Mouse (Mus musculus): ENCODE data around the gene Tmco4.
"Not testable (repeated sequence)": the region's sequence is repeated elsewhere in the genome, so short reads cannot be mapped to it uniquely, and the experiment has no call there.

The Tmco4 gene

DNA sequence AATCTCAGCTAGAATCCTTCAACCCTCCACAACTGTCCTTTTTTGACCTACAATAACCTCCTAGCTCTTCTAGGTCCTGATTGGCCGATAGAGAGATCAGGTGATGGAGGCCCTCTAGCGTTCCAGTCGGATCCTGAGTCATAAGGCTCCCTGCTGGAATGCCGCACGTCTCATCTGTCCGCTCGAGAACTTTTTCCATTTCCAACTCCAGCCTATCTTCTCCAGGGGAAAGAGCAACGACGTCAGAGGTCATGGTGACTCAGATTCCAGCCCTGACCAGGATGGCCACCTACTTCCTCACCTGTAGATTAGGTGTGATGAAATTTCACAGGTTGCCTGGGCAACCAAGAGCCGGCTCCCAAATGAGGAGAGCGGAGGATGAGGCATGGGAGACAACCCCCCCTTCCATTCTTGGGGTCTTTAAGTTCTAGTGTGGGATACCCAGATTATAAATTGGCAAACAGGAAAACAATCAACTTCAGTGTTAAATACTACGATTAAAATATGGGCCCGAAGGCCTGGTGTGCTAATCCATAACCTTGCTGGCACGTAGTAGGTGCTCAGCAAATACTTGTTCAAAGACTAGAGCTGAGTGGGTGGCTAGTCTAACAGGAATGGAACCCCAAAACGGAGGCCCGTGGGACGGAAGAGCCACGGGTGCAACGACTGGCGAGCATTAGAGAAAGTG is 405 bp upstream of the Tmco4 start:
- peak; percentile 85 to 95 for DNase-seq (ENCODE audit: inconsistent age in 2 of 2, low spot score in 1 of 2)

DNA sequence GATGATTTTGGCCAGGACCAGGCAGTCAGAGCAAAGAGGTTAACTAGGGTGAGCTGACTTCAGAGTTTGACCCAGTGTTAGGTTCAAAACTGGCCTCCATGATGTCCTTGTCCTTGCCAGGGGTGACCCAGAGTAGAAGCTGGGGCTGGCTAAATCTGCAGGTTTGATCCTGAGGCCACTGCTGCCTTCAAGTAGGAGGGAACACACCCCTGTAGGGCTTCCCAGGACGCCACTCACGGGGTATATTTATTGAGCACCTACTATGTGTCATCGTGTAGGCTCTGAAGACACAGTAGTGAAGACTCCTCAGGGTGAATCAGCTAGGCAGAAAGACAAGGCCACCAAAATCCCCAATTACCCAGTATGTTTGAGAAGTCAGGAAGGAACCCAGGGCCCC is 1.0 kb downstream of the Tmco4 start:
- DNase-seq (ENCODE audit: inconsistent age in 2 of 2, low spot score in 1 of 2), result no peak

DNA sequence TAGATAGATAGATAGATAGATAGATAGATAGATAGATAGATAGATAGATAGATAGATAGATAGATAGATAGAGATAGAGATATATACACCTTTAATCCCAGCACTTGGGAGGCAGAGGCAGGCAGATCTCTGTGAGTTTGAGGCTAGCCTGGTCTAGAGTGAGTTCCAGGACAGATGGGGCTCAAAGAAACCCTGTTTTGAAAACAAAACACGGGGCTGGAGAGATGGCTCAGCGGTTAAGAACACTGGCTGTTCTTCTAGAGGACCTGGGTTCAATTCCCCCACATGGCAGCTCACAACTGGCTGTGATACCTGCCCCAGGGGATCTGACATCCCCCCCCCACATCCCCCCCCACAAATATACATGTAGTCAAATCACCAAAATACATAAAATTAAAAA is 1.9 kb downstream of the Tmco4 start:
- DNase-seq (ENCODE audit: inconsistent age in 2 of 2, low spot score in 1 of 2), result not testable (repeated sequence)

DNA sequence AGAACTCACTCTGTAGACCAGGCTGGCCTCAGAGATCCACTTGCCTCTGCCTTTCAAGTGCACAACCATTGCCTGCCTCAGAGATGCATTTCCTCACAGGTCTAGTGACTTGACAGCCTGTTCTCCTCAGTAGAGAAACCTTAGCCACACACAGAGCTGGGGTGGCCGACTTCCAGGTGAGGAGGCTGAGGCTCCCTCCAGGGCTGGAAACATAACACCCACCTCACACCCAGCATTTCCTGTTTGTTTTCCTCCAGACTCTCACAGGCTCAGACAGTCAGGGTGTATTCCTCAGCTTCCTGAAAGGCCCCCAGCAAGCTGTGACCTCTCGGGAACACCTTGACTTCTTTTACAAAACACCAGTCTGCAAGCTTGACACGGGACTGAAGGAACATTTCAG is 2.5 kb downstream of the Tmco4 start:
- peak in 1 of 2 experiments; percentile 43 for DNase-seq (ENCODE audit: inconsistent age in 2 of 2, low spot score in 1 of 2)

DNA sequence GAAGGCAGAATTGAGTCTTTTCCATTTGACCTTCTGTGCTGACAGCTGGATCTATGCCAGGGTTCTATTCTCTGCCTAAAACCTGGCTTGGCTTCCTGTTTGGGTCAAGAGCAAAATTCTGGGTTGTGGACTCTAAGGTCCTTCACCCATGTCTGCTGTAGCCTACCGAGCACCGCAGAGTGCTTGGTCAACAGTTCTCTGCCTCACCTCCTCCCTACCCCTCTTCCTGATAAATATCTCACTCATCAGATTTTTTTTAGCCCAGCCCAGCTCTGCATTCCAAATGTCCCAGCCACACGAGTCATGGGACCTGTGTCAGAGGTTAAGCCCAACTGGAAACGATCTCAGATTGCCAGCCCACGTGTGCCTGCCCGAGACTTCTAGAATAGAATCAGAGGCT is 3.4 kb downstream of the Tmco4 start:
- peak; percentile 42 to 77 for DNase-seq (ENCODE audit: inconsistent age in 2 of 2, low spot score in 1 of 2)

DNA sequence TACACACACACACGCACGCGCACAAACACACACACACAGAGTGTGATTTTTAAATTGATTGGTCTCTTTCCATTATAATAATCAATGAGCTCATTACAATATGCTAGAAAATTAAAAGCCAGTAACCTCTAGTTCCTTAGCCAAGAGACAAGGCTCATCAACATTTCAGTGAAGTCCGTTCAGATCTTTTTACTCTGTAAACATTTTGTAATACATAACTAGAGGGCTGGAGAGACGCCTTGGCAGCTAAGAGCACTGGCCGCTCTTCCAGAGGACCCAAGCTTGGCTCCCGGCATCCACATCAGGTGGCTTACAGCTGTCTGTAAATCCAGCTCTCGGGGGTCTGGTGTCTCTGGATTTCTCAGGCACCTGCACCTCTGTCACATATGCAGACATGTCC is 7.3 kb downstream of the Tmco4 start:
- DNase-seq (ENCODE audit: inconsistent age in 2 of 2, low spot score in 1 of 2), result no peak

DNA sequence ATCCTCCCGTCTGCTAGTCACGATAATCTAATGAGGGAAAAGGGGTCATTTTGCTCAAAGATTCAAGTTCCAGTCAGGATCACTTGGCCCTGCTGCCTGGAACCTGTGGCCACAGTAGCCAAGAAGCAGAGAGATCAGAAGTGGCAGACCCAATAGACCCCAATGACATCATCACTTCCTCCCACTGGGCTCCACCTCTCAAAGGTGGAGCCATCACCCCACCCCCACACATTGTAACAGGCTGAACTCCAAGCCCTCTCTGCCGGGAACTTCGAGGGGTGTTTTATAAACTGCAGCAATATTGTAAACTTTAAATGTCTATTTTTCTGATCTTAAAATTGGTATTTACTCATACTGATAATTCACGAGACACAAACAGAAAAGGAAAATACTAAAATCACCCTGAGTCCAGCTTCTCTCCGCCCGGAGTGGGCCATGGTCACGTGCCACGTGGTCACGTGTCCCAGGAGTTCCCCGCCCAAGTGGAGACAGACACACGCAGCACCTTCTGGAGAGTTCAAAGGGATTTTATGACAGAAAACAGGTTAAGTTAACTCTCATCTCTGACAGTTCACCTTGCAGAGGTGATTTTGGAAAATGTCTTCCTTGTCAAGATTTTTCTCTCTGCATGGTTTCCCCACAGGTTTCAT is 8.2 kb downstream of the Tmco4 start:
- DNase-seq (ENCODE audit: inconsistent age in 2 of 2, low spot score in 1 of 2), result no peak

DNA sequence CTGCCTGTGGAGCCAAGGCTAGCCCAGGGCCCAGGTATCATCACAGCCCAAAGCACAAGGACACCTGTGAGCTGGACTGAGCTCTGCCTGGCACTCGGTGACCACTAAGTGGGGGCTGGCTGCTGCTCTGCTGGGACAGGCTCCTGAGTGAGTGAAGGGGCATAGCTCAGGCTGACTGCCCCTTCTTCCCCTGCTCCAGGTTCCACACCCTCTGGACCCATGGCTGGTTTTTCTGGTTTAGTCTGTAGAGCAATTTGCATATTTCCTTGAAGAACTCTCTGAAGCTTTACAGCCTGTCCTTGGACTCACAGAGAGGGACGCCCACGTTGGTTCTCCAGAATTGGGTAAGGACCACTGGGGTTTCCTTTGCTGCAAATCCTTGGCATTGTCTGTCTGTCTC is 10.7 kb downstream of the Tmco4 start:
- no peak for DNase-seq (ENCODE audit: inconsistent age in 2 of 2, low spot score in 1 of 2)

DNA sequence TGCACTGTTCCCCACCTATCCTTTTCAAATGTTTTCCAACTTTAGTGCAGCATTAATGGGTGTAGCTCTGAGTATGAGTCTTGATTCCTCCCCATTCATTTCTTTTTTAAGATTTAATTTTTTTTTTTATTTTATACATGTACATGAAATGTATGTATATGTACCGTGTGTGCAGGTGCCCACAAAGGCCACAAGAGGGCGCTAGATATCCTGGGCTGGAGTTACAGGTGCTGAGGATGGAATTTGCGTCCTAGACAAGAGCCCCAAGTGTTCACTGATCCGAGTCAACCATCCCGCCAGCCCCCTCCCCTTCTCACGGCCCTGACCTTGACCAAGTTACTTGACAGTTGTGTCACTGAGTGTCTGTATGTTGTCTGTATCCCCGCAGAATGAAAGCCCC is 12.1 kb downstream of the Tmco4 start:
- no peak for DNase-seq (ENCODE audit: inconsistent age in 2 of 2, low spot score in 1 of 2)

DNA sequence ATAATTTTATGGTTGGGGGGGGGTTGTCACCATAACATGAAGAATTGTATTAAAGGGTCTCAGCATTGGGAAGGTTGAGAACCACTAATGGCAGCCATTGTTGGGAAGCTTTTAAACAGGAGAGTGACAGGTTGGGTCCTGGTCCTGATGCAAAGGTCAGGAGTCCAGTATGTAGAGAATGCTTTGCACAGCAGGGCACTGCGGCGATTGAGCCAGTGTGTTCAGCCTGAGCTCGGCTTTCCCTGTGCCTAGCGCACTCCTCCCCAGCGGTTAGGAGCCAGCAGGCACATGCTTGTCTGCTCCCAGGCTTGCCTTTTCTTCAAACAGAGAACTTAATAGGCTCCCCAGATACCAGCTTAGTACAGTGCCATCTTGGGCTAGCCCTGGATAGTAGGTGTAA is 13.6 kb downstream of the Tmco4 start:
- DNase-seq (ENCODE audit: inconsistent age in 2 of 2, low spot score in 1 of 2), result no peak

DNA sequence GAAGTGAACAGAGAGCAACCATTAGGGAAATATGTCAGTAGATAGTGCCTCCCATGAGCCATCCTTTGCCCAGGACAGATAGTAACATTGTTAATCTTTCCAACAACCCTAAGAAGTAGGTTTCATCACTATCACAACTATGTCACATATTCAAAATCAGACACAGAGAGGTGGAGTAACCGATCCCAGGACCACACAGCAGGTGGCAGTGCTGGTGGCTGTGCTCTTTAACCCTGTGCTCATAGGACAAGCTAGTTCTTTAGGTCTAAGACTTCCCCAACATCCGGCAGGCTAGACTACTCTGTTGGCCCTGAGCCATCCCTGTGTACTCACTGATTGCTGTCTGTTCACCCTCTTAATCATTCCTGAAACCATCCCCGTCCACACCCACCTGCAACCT is 21.7 kb downstream of the Tmco4 start:
- no peak for DNase-seq (ENCODE audit: inconsistent age in 2 of 2, low spot score in 1 of 2)

DNA sequence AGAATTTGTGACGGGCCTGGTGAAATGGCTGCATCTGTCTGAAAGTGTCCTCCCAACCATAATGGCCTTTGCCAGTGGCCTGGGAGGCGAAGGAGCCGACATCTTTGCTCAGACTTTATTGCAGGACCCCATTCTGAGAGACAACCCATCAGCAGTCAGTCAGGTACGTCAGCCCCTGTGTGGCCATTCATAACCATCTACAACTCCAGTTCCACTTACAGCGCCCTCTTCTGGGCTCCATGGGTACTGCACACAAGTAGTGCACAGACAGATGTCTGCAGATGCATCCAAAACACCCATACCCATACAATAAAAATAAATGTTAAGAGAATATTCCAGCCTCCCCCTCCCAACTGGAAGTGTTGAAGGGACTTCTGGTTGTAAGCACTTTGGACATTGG is 23.7 kb downstream of the Tmco4 start:
- no peak for DNase-seq (ENCODE audit: inconsistent age in 2 of 2, low spot score in 1 of 2)

DNA sequence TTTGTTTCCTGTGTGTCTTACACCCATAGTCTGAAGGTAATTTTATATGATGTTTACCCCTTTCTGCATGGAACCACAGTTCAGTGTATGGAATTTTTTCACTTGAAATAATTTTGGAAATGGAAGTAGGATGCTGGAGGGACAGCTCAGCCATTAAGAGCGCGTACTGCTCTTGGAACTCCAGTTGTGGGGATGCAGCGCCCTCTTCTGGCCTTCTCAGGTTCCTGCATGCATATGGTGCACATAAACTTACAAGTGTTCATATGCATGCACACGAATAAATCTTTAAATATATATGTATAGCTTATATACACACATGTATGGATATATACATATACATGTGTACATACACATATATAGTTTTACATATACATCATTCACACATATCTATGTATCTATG is 24.4 kb downstream of the Tmco4 start:
- no peak for DNase-seq (ENCODE audit: inconsistent age in 2 of 2, low spot score in 1 of 2)

DNA sequence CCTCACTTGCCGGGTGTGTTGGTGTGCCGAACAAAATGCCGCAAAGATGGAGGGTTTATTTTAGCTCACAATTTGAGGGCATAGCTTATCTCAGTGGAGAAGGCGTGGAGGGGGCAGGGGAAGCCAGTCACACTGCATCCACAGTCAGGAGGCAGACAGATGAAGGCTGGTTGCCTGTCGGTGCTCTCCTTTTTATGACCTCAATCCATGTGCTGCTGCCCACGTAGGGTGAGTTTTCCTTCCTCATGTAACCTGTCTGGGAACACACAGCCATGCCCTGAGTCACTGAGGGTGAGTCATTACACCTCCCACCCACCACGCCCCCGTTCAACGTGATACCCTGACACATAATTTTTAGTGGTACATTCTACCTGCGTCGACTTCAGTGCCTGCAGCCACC is 25.9 kb downstream of the Tmco4 start:
- no peak for DNase-seq (ENCODE audit: inconsistent age in 2 of 2, low spot score in 1 of 2)

DNA sequence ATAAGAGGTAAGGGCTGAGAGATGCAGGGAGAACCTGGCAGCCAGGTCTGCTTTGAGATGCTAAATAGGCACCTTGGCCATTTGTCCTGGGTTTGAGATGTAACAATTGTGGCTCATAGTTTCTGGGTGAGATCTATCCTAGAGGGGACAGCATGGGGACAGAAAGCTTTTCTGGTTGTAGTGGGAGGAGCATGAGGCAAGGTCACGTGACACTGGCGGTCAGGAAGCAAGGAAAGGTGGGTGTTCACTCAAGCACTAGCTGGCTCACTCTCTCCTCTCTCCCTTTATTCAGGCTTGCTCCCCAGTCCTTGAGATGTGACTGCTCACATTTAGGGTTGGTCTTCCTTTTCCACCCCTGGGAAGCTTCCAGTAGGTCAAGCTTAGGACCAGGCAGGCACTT is 28.3 kb downstream of the Tmco4 start:
- no peak for DNase-seq (ENCODE audit: inconsistent age in 2 of 2, low spot score in 1 of 2)

DNA sequence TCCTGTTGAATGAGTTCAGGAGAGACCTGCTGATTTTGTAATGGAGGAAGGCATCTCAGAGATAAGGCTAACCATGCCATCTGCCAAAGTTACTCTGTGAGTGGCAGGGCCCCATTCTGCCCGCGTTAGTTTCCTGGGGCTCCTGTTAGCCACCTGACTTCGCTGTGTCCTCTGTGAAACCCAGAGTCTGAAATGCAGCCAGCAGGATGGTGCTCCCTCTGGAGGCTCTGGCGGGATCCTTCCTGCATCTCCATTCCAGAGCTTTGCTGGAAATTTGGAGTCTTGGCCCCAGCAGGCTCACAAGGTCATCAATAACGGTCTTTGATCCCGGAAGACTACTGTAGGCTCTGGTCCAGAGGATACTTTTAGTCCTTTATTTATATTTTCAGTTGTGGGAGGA is 28.7 kb downstream of the Tmco4 start:
- DNase-seq (ENCODE audit: inconsistent age in 2 of 2, low spot score in 1 of 2), result peak; percentile 59 to 78

DNA sequence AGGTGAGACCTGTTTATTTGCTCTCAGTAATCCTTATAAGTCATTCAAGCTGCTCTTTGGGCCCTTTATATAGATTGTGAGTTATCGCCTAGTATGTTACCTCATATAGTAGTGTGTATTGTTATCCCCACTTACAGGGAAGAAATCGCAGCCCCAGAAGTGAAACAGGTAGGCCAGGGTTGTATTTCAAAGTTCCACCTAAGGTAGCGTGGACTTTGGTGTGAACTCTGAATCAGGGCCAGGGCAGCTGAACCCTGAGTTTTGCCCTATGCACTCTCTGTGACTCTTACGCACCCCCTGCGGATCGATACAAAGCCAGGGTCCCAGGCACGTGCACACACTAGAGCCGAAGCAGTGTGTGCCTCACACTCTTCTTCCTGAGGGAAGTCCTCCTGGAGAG is 31.4 kb downstream of the Tmco4 start:
- no peak for DNase-seq (ENCODE audit: inconsistent age in 2 of 2, low spot score in 1 of 2)

DNA sequence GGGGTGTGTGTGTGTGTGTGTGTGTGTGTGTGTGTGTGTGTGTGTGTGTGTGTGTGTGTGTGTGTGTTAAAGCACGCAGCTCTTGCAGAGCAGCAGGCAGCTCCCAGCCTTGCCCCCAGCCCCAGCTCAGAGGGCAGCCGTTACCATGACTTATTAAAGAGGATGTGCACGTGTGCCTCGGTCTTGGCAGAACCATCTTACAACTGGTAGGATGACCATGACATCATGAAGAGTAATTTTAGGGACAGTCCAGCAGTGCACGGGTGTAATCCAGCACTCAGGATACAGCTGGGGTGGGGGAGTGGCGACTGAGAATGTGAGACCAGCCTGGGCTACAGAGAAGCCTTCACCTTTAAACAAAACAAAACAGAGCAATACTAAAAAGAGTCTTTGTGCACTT is 32.5 kb downstream of the Tmco4 start:
- no peak for DNase-seq (ENCODE audit: inconsistent age in 2 of 2, low spot score in 1 of 2)

DNA sequence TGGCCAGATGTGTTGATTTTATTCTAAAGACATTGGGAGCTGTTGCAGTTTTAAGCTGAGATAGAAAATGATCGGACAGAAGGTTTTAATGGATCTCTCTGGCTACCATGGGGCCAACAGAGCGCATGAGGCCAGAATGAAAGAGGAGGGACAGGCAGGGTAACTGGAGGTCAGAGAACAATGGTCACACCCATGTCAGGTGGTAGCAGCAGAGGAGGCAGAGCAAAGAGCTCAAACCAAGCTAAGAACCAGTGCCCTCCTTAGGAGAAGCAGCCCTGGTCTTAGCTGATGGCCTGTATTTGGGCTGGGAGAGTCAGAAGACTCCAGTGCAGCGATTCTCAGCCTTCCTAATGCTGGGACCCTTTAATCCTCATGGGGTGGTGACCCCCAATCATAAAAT is 34.7 kb downstream of the Tmco4 start:
- no peak for DNase-seq (ENCODE audit: inconsistent age in 2 of 2, low spot score in 1 of 2)

DNA sequence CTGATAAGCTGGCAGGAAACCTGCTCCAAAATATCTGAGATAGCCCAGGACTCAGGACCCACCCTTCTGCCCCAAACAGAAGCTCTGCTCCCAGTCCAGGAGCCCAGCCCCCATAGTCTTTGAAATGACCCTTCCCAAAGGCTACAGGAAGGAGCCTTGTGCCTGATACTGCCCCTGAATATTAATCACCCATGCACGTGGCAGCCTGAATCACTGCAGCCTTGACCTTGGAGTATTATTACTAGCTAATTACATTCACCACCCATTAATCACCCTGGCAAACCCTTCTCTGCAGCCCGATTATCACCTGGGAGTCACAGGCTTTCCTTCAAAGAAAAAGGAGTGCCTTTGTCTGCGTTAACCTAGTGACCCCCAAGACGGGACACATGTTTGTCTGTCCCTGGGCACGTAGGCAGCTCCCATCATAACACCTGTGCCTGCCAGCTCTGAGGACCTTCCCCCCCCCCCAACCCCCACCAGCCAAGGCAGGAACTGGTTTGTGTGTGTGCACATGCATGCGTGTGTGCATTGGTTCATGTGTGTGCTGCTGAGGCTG is 35.4 kb downstream of the Tmco4 start:
- peak; percentile 60 to 86 for DNase-seq (ENCODE audit: inconsistent age in 2 of 2, low spot score in 1 of 2)

DNA sequence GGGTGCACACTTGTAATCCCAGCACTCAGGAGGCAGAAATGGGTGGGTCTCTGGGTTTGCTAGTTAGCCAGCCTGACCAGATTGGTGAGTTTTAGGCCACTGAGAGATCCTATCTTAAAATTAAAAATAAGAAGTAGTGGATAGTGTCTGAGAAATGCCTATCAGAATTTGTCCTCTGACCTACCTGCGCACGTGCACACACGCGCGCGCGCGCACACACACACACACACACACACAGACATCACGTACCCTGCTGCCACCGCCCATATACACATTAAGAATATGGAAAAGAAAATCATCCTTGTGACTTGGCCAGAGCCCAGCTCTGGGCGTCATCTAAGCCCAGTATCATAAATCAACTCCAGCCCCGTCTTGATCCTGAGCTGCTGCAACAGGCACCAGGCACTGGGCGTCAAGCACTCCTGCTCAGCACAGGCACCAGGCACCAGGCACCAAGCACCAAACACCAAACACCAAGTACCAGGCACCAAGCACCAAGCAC is 38.6 kb downstream of the Tmco4 start:
- DNase-seq (ENCODE audit: inconsistent age in 2 of 2, low spot score in 1 of 2), result no peak

DNA sequence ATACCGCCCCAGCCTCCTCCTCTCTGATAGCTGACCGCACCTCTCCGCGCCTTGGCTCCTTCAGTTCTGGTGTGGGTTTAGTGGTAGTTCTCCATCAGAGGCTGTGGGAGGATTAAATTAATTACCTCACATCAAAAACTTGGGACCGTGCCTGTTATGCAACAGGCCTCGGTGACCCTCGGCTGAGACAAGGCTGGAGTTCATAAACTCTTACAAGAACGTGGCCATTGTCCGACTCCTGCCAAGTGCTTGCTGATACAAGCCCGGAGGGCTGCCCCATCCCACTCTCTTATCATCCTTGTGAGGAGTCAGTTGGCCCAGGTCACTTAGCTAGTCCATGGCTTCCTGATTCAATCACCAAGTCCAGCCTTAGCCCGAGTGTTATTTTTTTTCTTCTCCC is 40.6 kb downstream of the Tmco4 start:
- peak in 1 of 2 experiments; percentile 67 for DNase-seq (ENCODE audit: inconsistent age in 2 of 2, low spot score in 1 of 2)

DNA sequence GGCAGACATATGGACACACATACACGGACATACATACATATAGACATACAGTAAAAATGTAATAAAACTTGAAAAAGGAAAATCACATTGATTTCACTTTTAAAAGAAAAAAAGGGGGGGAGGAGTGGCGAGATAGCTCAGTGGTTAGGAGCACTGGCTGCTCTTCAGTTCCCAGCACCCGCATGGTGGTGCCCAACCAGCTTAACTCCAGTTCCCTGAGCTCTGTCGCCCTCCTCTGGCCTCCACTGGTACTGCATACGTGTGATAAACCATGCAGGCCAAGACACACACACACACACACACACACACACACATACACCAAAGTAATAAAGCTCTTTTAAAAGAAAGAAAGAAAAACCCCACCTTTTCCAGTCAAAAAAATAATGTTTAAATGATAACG is 42.1 kb downstream of the Tmco4 start:
- DNase-seq (ENCODE audit: inconsistent age in 2 of 2, low spot score in 1 of 2), result no peak

All from adrenal gland, adult (tissue).